ENCODE assay signal across 8 mouse cellular contexts in genomic region chr6:124967766-124968165, GRCm38 (mm10). TPM values are rescaled to one million over a fixed set of nuclear protein-coding genes. Genes with fewer than 3 reads are reported as not detected.
A peak's percentile ranks its signal among the peaks of the same experiment; 100 is the strongest.
DNase-seq lines count a peak whose midpoint lies in the region; ATAC-seq and TF ChIP-seq lines count a peak whose summit lies in the region.
"Had no signal": no experiment of that assay in that cellular context is flagged by ENCODE, and none has a peak within 500 bp of the region (broad histone marks: within the 10 kb centered on the region; RNA-seq: fewer than 3 reads in every experiment).

No protein-coding gene starts in this region.

- no peaks in the 10 kb centered on the region for H3K9me3 ChIP-seq in MEL (replicated peaks; ENCODE audit: insufficient read depth, low read length)
- no peaks in the 10 kb centered on the region; the same call in 1 of the 2 replicates for H3K9me3 ChIP-seq in lung, embryonic 14.5 days (ENCODE audit: low read depth, low read length)
- H3K9me3 ChIP-seq in stomach, postnatal 0 days (ENCODE audit: control insufficient read depth, low read length), result no peaks in the 10 kb centered on the region

- TF ChIP-seq RAD21 in MEL (IDR thresholded peaks at IDR 0.05; ENCODE audit: low read depth, low read length), result peak; percentile 58

- TF ChIP-seq EP300 in MEL (IDR thresholded peaks at IDR 0.05; ENCODE audit: low read depth in 1 of 2, low read length in 2 of 2), result no peak
- no peak for TF ChIP-seq EP300 in stomach, postnatal 0 days (optimal IDR thresholded peaks at IDR 0.05)

- 77% methylated on average over 4 of the region's 4 CpGs for WGBS in bone marrow, adult 2 months
- WGBS in lung, embryonic 14.5 days, result 61% methylated on average over 4 of the region's 4 CpGs
- 76% methylated on average over 4 of the region's 4 CpGs for WGBS in stomach, postnatal 0 days

- peaks cover 16% of the 10 kb centered on the region for H3K79me2 ChIP-seq in MEL (ENCODE audit: control insufficient read depth, insufficient read depth, low read length, poor library complexity)

- H3K4me1 ChIP-seq in MEL (ENCODE audit: control insufficient read depth in 1 of 2, insufficient read depth in 2 of 2, low read length in 2 of 2), result peaks cover 0 to 12% of the 10 kb centered on the region in 2 experiments; a peak in 3 of 4 replicates
- H3K4me1 ChIP-seq in bone marrow, adult 2 months (ENCODE audit: control insufficient read depth, insufficient read depth, low read length), result peaks cover 3% of the 10 kb centered on the region
- peaks cover 8% of the 10 kb centered on the region; the same call in 1 of the 2 replicates for H3K4me1 ChIP-seq in lung, embryonic 14.5 days (ENCODE audit: insufficient read depth)
- H3K4me1 ChIP-seq in stomach, postnatal 0 days (replicated peaks; ENCODE audit: control insufficient read depth, insufficient read depth), result 0 out of 2 replicates have a peak, but pooled peaks cover 6% of the 10 kb centered on the region

- no peaks in the 10 kb centered on the region for H3K27me3 ChIP-seq in MEL (ENCODE audit: control insufficient read depth in 1 of 2, insufficient read depth in 2 of 2, low read length in 2 of 2)
- H3K27me3 ChIP-seq in lung, embryonic 14.5 days (ENCODE audit: insufficient read depth, low read length), result no peaks in the 10 kb centered on the region
- no peaks in the 10 kb centered on the region for H3K27me3 ChIP-seq in stomach, postnatal 0 days (ENCODE audit: control insufficient read depth, insufficient read depth, low read length)

- H3K9ac ChIP-seq in MEL (ENCODE audit: control insufficient read depth, low read depth, low read length, poor library complexity, severe bottlenecking), result no peak overlapping the region
- no peak overlapping the region for H3K9ac ChIP-seq in lung, embryonic 14.5 days
- H3K9ac ChIP-seq in stomach, postnatal 0 days (ENCODE audit: low read length), result no peak overlapping the region

- no peak overlapping the region for H3K27ac ChIP-seq in MEL (ENCODE audit: control insufficient read depth, low read depth, low read length)
- no peak overlapping the region for H3K27ac ChIP-seq in bone marrow, adult 2 months (ENCODE audit: control insufficient read depth, insufficient read depth, low read depth, low read length, poor library complexity)
- H3K27ac ChIP-seq in lung, embryonic 14.5 days (ENCODE audit: low read depth), result no peak overlapping the region
- no peak overlapping the region for H3K27ac ChIP-seq in stomach, postnatal 0 days (replicated peaks)
- H3K27ac ChIP-seq: macrophage had no signal

- peak; percentile 62 to 69 (median 64) for TF ChIP-seq CTCF in MEL (IDR thresholded peaks at IDR 0.05 in 2 of 3, conservative IDR thresholded peaks at IDR 0.05 in 1 of 3; ENCODE audit: control insufficient read depth in 1 of 3, insufficient read depth in 1 of 3, low read depth in 2 of 3, low read length in 3 of 3, poor library complexity in 1 of 3, severe bottlenecking in 1 of 3)
- TF ChIP-seq CTCF in bone marrow, adult 2 months (IDR thresholded peaks at IDR 0.05; ENCODE audit: control insufficient read depth, insufficient read depth, low read length), result peak; percentile 28; the same call in 1 of the 2 replicates
- TF ChIP-seq CTCF in lung, embryonic 14.5 days (IDR thresholded peaks at IDR 0.05; ENCODE audit: low read depth), result peak; percentile 62
- peak; percentile 69 for TF ChIP-seq CTCF in stomach, postnatal 0 days (IDR thresholded peaks at IDR 0.05; ENCODE audit: low read depth)

- peak; percentile 53 to 54 for DNase-seq in left cerebral cortex, postnatal 14 days (ENCODE audit: low spot score in 2 of 2)
- no peak for DNase-seq in left cerebral cortex, adult 11 months (ENCODE audit: low spot score)
- peak; percentile 85 for DNase-seq in MEL (ENCODE audit: low read depth, low spot score)
- peak; percentile 72 for DNase-seq in forelimb bud, embryonic 11.5 days (ENCODE audit: low read depth, low spot score)
- DNase-seq in lung, embryonic 14.5 days, result peak; percentile 75
- peak; percentile 50 for DNase-seq in stomach, postnatal 0 days (ENCODE audit: low spot score)

- intact Hi-C loops in left cerebral cortex, postnatal 14 days (cut with DNase I), result no loop called here

- H3K4me2 ChIP-seq in lung, embryonic 14.5 days, result no peak overlapping the region
- no peak overlapping the region for H3K4me2 ChIP-seq in stomach, postnatal 0 days (replicated peaks; ENCODE audit: low read depth)

- H3K36me3 ChIP-seq in MEL (ENCODE audit: control insufficient read depth in 1 of 2, insufficient read depth in 2 of 2, low read length in 2 of 2), result peaks cover 0 to 18% of the 10 kb centered on the region in 2 experiments; a peak in 2 of 4 replicates
- H3K36me3 ChIP-seq in lung, embryonic 14.5 days (ENCODE audit: insufficient read depth), result 0 out of 2 replicates have a peak, but pooled peaks cover 4% of the 10 kb centered on the region
- H3K36me3 ChIP-seq in stomach, postnatal 0 days (ENCODE audit: control insufficient read depth, insufficient read depth, low read length), result no peaks in the 10 kb centered on the region

- ATAC-seq in lung, embryonic 14.5 days (ENCODE audit: insufficient read depth), result no peak
- ATAC-seq in stomach, postnatal 0 days (ENCODE audit: low FRiP score, low TSS enrichment), result no peak

- no peak; a peak in 1 of 4 replicates for TF ChIP-seq POLR2A in MEL (IDR thresholded peaks at IDR 0.05; ENCODE audit: control insufficient read depth in 1 of 2, insufficient read depth in 1 of 2, low read depth in 1 of 2, low read length in 2 of 2, poor library complexity in 1 of 2)
- no peak for TF ChIP-seq POLR2A in bone marrow, adult 2 months (IDR thresholded peaks at IDR 0.05; ENCODE audit: borderline replicate concordance, control insufficient read depth, low read depth, low read length)

- no peak overlapping the region for H3K4me3 ChIP-seq in MEL (ENCODE audit: control insufficient read depth in 1 of 2, insufficient read depth in 1 of 2, low read depth in 2 of 2, low read length in 2 of 2)
- H3K4me3 ChIP-seq in bone marrow, adult 2 months (replicated peaks; ENCODE audit: control insufficient read depth, low read depth, low read length), result no peak overlapping the region
- no peak overlapping the region for H3K4me3 ChIP-seq in lung, embryonic 14.5 days (ENCODE audit: low read depth, low read length)
- no peak overlapping the region for H3K4me3 ChIP-seq in stomach, postnatal 0 days (ENCODE audit: low read depth, low read length)

TF ChIP-seq in MEL, 35 proteins besides CTCF, POLR2A, EP300 and RAD21 (continues in another document):
- TF ChIP-seq MAZ (IDR thresholded peaks at IDR 0.05; ENCODE audit: low read depth, low read length), result 0 out of 2 replicates have a peak, but pooled peaks have one; percentile 18
- no peak for TF ChIP-seq GATA1 (IDR thresholded peaks at IDR 0.05; ENCODE audit: low read depth, low read length)

RNA-seq across cellular contexts. Expression of gene Cops7a, which starts 2.4 kb away (rescaled TPM):
- 100 to 1,000 TPM; 140 to 142 TPM for total RNA-seq in left cerebral cortex, postnatal 14 days (2021)
- total RNA-seq in MEL (2012; rRNA removed), result 75.1 and 85.0 TPM in 2 replicates
- 100 to 1,000 TPM in 1 of 2 experiments, not detected in 1; 150 TPM for polyA plus RNA-seq in MEL (2012; ENCODE audit: insufficient read depth in 1 of 2, insufficient read length in 2 of 2, low read depth in 1 of 2, low replicate concordance in 2 of 2, missing spikeins in 1 of 2)
- 18.1 and 33.0 TPM in 2 replicates for polyA plus RNA-seq in bone marrow, adult 2 months (2011; ENCODE audit: insufficient read depth, insufficient read length, low replicate concordance, missing spikeins)
- polyA plus RNA-seq in lung, embryonic 14.5 days (2014; fragmentation: Nextera tagmentation; extraction: Ambion mirVana), result 147 and 155 TPM in 2 replicates
- 114 and 121 TPM in 2 replicates for polyA plus RNA-seq in stomach, postnatal 0 days (2015; fragmentation: Nextera tagmentation; extraction: Ambion mirVana)

RNA-seq across cellular contexts. Expression of gene Pianp, which starts 28.7 kb away (rescaled TPM):
- total RNA-seq in left cerebral cortex, postnatal 14 days (2021), result 100 to 1,000 TPM; 130 to 142 TPM
- 0.19 and 0.33 TPM in 2 replicates for total RNA-seq in MEL (2012; rRNA removed)
- 1 to 10 TPM in 1 of 2 experiments, not detected in 1; 5.5 TPM for polyA plus RNA-seq in MEL (2012; ENCODE audit: insufficient read depth in 1 of 2, insufficient read length in 2 of 2, low read depth in 1 of 2, low replicate concordance in 2 of 2, missing spikeins in 1 of 2)
- polyA plus RNA-seq in bone marrow, adult 2 months (2011; ENCODE audit: insufficient read depth, insufficient read length, low replicate concordance, missing spikeins), result 3.4 TPM in 1 of 2 replicates, not detected in the other
- polyA plus RNA-seq in lung, embryonic 14.5 days (2014; fragmentation: Nextera tagmentation; extraction: Ambion mirVana), result 0.39 and 0.59 TPM in 2 replicates
- 3.1 and 4.0 TPM in 2 replicates for polyA plus RNA-seq in stomach, postnatal 0 days (2015; fragmentation: Nextera tagmentation; extraction: Ambion mirVana)

RNA-seq across cellular contexts. Expression of gene Mlf2, which starts 36.6 kb away (rescaled TPM):
- 100 to 1,000 TPM; 670 to 685 TPM for total RNA-seq in left cerebral cortex, postnatal 14 days (2021)
- 133 and 154 TPM in 2 replicates for total RNA-seq in MEL (2012; rRNA removed)
- polyA plus RNA-seq in MEL (2012; ENCODE audit: insufficient read depth in 1 of 2, insufficient read length in 2 of 2, low read depth in 1 of 2, low replicate concordance in 2 of 2, missing spikeins in 1 of 2), result 100 to 1,000 TPM in 1 of 2 experiments, not detected in 1; 340 TPM
- 45.8 and 74.0 TPM in 2 replicates for polyA plus RNA-seq in bone marrow, adult 2 months (2011; ENCODE audit: insufficient read depth, insufficient read length, low replicate concordance, missing spikeins)
- polyA plus RNA-seq in lung, embryonic 14.5 days (2014; fragmentation: Nextera tagmentation; extraction: Ambion mirVana), result 390 and 401 TPM in 2 replicates
- 312 and 330 TPM in 2 replicates for polyA plus RNA-seq in stomach, postnatal 0 days (2015; fragmentation: Nextera tagmentation; extraction: Ambion mirVana)

RNA-seq across cellular contexts. Expression of gene Zfp384, which starts 41.2 kb away (rescaled TPM):
- total RNA-seq in left cerebral cortex, postnatal 14 days (2021), result 10 to 100 TPM; 41.7 to 42.6 TPM
- total RNA-seq in MEL (2012; rRNA removed), result 19.2 and 19.5 TPM in 2 replicates
- polyA plus RNA-seq in MEL (2012; ENCODE audit: insufficient read depth in 1 of 2, insufficient read length in 2 of 2, low read depth in 1 of 2, low replicate concordance in 2 of 2, missing spikeins in 1 of 2), result 10 to 100 TPM in 1 of 2 experiments, not detected in 1; 57.4 TPM
- polyA plus RNA-seq in bone marrow, adult 2 months (2011; ENCODE audit: insufficient read depth, insufficient read length, low replicate concordance, missing spikeins), result 26.2 and 46.0 TPM in 2 replicates
- 13.2 and 14.8 TPM in 2 replicates for polyA plus RNA-seq in lung, embryonic 14.5 days (2014; fragmentation: Nextera tagmentation; extraction: Ambion mirVana)
- 7.0 and 7.2 TPM in 2 replicates for polyA plus RNA-seq in stomach, postnatal 0 days (2015; fragmentation: Nextera tagmentation; extraction: Ambion mirVana)

RNA-seq across cellular contexts. Expression of gene Ptms, which starts 47.9 kb away (rescaled TPM):
- 1,000 to 10,000 TPM; 1,161 to 1,212 TPM for total RNA-seq in left cerebral cortex, postnatal 14 days (2021)
- 19.8 and 31.8 TPM in 2 replicates for total RNA-seq in MEL (2012; rRNA removed)
- 100 to 1,000 TPM in 1 of 2 experiments, not detected in 1; 177 TPM for polyA plus RNA-seq in MEL (2012; ENCODE audit: insufficient read depth in 1 of 2, insufficient read length in 2 of 2, low read depth in 1 of 2, low replicate concordance in 2 of 2, missing spikeins in 1 of 2)
- 157 and 192 TPM in 2 replicates for polyA plus RNA-seq in bone marrow, adult 2 months (2011; ENCODE audit: insufficient read depth, insufficient read length, low replicate concordance, missing spikeins)
- polyA plus RNA-seq in lung, embryonic 14.5 days (2014; fragmentation: Nextera tagmentation; extraction: Ambion mirVana), result 377 and 442 TPM in 2 replicates
- polyA plus RNA-seq in stomach, postnatal 0 days (2015; fragmentation: Nextera tagmentation; extraction: Ambion mirVana), result 260 and 276 TPM in 2 replicates
